Mouse (Mus musculus) right cerebral cortex, postnatal 25 days (tissue): Measurements from ENCODE around the gene Dgat2.

Experiments
- DNase-seq: peaks from one replicate; pipeline ENCODE4 v3.0.0; 2022

Dgat2 gene

GRCm38 (mm10) chr7:99136789-99137188, 45.7 kb downstream of the Dgat2 start:
- no peak for DNase-seq

- DNase-seq: no peak
Measured at GRCm38 (mm10) chr7:99133811-99134402, 48.6 kb downstream of the Dgat2 start.

DNA sequence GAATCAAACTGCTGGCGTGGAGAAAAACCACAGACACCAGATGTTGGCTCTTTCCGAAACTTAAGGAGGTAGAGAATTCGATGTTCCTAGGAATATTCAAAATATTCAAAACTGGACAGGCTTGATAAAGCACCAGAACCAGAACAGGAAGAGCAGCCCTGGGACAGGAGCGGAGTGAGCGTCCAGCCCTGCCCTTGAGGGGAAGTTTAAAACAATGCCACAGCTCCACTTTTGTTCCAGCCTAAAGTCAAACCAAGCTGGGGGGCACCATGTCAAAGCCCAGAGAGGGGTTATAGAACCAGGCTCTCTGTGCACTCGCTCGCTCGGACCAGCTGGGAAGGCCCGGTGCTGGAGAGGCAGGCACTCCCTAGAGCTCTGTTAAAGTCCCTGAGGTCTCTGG, 49.9 kb downstream of the Dgat2 start:
- no peak for DNase-seq

DNA sequence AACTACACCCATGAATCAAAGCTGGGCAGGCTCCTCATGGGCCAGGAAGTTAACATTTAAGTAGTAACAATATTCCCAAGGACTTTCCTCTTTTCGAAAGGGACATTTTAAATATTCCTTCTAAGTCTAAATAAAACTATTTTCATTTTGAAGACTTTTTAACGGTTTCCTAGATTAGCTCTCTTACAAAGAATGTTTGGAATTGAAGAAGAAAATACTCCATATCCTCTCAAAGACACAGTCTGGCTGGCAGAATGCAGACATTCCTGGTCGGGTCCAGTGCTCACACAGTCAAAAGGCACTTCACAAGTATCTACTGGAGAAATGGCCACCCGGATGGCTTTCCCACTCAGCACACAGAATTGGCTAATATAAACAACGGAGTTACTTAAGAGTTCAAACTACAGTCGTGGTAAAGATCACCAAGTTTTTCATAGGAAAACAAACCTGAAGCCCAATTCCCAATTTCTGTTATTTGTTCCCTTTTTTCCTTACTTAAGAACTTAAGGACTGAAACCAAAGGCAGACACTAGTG, 50.6 kb downstream of the Dgat2 start:
- no peak for DNase-seq

GRCm38 (mm10) chr7:99128965-99129364, 53.6 kb downstream of the Dgat2 start:
- no peak for DNase-seq

GRCm38 (mm10) chr7:99128020-99128950, 54.2 kb downstream of the Dgat2 start:
- no peak for DNase-seq

DNA sequence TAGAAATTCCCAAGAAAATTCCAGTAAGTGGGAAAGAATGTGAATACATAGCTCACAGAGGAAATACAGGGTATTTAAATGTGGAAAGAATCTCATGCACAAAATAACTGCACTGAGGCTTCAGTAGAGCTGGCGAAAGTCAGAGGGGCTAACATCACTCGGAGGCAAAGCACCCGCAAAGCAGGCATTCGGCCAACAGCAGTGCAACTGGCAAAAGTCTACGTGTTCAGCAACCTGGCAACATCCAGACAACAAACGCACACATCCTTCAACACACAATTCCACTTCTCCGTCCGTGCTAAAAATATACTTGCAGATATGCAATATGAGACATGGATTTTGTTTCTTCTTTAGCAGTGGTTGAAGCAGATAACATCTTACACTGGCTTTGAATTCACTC, 56.5 kb downstream of the Dgat2 start:
- no peak for DNase-seq

DNA sequence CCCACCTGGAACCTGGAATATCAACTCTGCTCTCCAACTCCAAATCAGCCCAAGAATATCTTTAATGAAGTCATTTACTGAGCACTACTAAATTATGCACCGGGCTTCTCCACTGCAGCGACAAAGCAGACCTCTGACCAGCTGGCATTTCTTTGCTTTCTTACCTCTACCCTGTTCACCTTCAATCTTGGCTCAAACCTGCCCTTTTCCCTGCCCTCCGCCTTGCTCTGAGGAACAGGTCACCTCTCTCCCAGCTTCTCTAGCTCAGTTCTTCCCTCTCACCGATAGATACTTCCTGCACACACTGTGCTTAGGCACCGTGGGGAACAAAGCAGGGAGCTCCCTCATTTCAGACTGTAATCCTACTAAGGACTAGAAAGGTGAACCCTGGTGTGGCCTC, 59.9 kb downstream of the Dgat2 start:
- DNase-seq: no peak

DNA sequence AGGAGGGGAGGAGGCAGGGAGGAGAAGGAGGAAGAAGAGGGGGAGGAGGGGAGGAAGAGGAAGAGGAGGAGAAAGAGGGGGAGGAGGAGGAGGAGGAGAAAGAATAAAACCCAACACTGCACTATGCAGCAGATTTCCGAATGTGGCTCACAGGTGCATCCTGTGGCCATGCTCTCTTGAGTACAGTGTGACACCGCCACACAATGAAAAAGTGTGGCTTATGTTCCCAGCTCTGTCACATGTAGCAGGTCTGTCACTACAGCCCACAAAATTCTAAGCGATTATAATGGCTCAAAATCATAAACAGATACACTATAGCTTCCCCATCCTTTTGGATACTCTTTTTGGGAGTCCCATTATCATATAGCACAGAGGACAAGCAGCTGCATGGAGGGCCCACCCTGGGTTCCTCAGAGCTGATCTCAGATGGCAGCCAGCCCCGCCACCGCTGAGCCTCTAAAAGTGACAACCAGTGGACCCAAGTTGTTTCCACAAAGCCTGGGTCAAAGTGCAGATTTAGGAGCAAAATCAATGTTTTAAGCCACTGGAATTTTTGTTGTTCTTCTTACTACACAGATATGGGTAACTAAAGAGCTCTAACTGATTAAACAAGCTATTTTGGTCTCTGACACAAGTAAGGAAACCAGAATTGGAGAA, 61.5 kb downstream of the Dgat2 start:
- no peak for DNase-seq

DNA sequence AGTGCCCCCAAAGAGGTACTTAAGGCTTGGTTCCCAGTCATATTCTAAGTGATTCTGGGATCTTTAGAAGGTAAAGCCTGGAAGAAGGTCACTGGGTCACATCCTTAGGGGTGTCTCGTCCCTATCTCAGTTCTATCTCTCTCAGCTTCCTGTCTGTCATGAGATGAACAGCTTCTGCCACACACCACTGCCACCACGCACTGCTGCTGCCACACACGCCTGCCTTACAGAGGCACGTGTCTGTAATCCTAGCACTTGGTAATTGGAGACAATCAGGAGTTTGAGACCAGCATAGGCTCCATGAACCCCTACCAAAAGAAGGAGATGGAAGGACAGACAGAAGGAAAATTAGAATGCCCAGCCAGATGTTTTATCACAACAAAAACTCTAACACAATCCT, 62.4 kb downstream of the Dgat2 start:
- no peak for DNase-seq

DNA sequence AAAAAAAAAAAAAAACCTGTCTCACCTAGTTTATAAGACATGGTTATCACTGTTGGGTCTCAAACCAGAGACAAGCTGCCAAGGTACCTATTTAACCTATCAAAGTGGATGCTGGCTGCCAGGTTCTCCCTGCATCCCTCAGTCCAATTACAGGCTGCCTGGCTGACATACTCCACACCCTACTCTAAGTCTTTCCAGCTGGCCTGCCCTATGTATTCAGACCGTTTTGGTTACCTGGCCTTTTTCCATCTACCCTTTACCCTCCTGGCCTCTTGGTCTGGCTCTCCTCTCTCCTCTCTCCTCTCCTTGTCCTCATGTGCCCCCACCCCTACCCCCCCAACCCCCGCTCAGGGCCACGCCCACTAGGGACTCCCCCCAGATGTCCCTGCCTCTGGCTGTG, 65.7 kb downstream of the Dgat2 start:
- DNase-seq: no peak

GRCm38 (mm10) chr7:99114006-99114726, 68.4 kb downstream of the Dgat2 start:
- no peak for DNase-seq

- no peak for DNase-seq
Measured at GRCm38 (mm10) chr7:99107566-99107965, 75.0 kb downstream of the Dgat2 start.

DNA sequence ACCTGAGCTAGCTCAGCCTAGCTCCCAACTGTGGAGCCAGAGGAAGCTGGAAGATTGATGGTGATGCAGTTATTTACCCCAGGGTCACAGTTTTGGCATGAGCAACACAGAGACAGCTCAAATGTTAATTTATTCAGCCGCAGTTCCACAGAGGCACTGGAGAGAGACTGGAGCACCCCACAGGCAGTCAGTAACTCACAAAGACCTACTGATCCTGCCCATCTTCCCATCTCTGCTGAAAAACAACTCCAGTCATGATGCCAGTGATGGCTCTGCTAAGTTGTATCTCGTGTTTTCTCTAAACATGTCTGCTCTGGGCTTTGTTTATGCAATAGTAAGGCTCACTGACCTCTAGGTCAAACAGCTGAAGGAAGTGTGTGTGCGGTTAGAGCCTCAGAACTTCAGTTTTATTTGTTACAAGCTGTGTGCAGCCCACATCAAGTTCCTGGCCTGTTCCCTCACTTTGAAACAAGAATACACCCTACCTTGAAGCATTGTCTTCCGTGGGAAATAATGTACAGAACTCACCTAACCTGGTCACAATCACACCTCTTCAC, 75.7 kb downstream of the Dgat2 start:
- DNase-seq: no peak
